Comparison of ENCODE assay signal across 12 mouse cellular contexts in genomic region chr4:47681141-47681540, GRCm38 (mm10).
"Had no signal": no experiment of that assay in that cellular context is flagged by ENCODE, and none has a peak within 500 bp of the region (broad histone marks: within the 10 kb centered on the region; RNA-seq: fewer than 3 reads in every experiment).

No protein-coding gene starts in this region.

- DNase-seq: forebrain, postnatal 0 days; heart, adult 2 months; heart, postnatal 14 days; heart, postnatal 36 days; kidney, adult 11 months; kidney, adult 2 months; kidney, adult 9 months; kidney, postnatal 14 days; kidney, postnatal 36 days; layer of hippocampus, adult 9-11 months; layer of hippocampus, postnatal 36 days; left cerebral cortex, postnatal 4 days had no signal
